Mouse (Mus musculus): ENCODE measurements around the gene Fbxl18. TPM values are rescaled to one million over a fixed set of nuclear protein-coding genes. Genes with fewer than 3 reads are reported as not detected.

Gene Fbxl18
- polyA plus RNA-seq, 2 experiments: 10.2 to 12.5 TPM

- Histone ChIP-seq H3K36me3 (ENCODE audit: control insufficient read depth, insufficient read depth, low read length) (no peaks in the 10 kb centered on the region), H3K4me3 (replicated peaks; ENCODE audit: low read length) (peak overlapping the region; percentile 41), H3K4me2 (replicated peaks; ENCODE audit: low read depth, low read length, severe bottlenecking) (peak overlapping the region; percentile 58), H3K27ac (replicated peaks; ENCODE audit: low read depth, low read length) (peak overlapping the region; percentile 58), H3K9me3 (ENCODE audit: control insufficient read depth, low read length) (no peaks in the 10 kb centered on the region), H3K4me1 (ENCODE audit: control insufficient read depth, insufficient read depth, low read length) (peaks cover 6% of the 10 kb centered on the region; the same call in 1 of the 2 replicates), H3K27me3 (ENCODE audit: control insufficient read depth, insufficient read depth, low read length) (no peaks in the 10 kb centered on the region), H3K9ac (ENCODE audit: low read depth, low read length, severe bottlenecking) (peak overlapping the region; percentile 60)
- WGBS: 4% methylated on average over 32 of the region's 35 CpGs
- DNase-seq (ENCODE audit: low spot score) (peak; percentile 63), ATAC-seq (ENCODE audit: low FRiP score, low read depth) (peak; percentile 42)
- 0 out of 2 replicates have a peak, but pooled peaks have one; percentile 44 for TF ChIP-seq POLR2A (IDR thresholded peaks at IDR 0.05; ENCODE audit: borderline replicate concordance, extremely low read depth, insufficient read depth, insufficient read length)
Measured at GRCm38 (mm10) chr5:142928749-142929399, 33.7 kb upstream of the Fbxl18 start.

- Histone ChIP-seq H3K4me3 (replicated peaks; ENCODE audit: low read length) (no peak overlapping the region), H3K9ac (ENCODE audit: low read depth, low read length, severe bottlenecking) (no peak overlapping the region), H3K27ac (replicated peaks; ENCODE audit: low read depth, low read length) (no peak overlapping the region), H3K27me3 (ENCODE audit: control insufficient read depth, insufficient read depth, low read length) (no peaks in the 10 kb centered on the region), H3K9me3 (ENCODE audit: control insufficient read depth, low read length) (no peaks in the 10 kb centered on the region), H3K4me1 (ENCODE audit: control insufficient read depth, insufficient read depth, low read length) (peaks cover 6% of the 10 kb centered on the region; the same call in 1 of the 2 replicates), H3K4me2 (replicated peaks; ENCODE audit: low read depth, low read length, severe bottlenecking) (no peak overlapping the region), H3K36me3 (ENCODE audit: control insufficient read depth, insufficient read depth, low read length) (no peaks in the 10 kb centered on the region)
- 95% methylated on average over 12 of the region's 12 CpGs for WGBS
- no peak for TF ChIP-seq POLR2A (IDR thresholded peaks at IDR 0.05; ENCODE audit: borderline replicate concordance, extremely low read depth, insufficient read depth, insufficient read length)
- ATAC-seq (ENCODE audit: low FRiP score, low read depth) (no peak), DNase-seq (ENCODE audit: low spot score) (no peak)
Measured at GRCm38 (mm10) chr5:142927341-142927930, 32.2 kb upstream of the Fbxl18 start.

GRCm38 (mm10) chr5:142926940-142927228 is 31.7 kb upstream of the Fbxl18 start:
- Histone ChIP-seq H3K9ac (ENCODE audit: low read depth, low read length, severe bottlenecking) (no peak overlapping the region), H3K36me3 (ENCODE audit: control insufficient read depth, insufficient read depth, low read length) (no peaks in the 10 kb centered on the region), H3K4me1 (ENCODE audit: control insufficient read depth, insufficient read depth, low read length) (peaks cover 6% of the 10 kb centered on the region; the same call in 1 of the 2 replicates), H3K4me2 (replicated peaks; ENCODE audit: low read depth, low read length, severe bottlenecking) (no peak overlapping the region), H3K27ac (replicated peaks; ENCODE audit: low read depth, low read length) (no peak overlapping the region), H3K4me3 (replicated peaks; ENCODE audit: low read length) (no peak overlapping the region), H3K9me3 (ENCODE audit: control insufficient read depth, low read length) (no peaks in the 10 kb centered on the region), H3K27me3 (ENCODE audit: control insufficient read depth, insufficient read depth, low read length) (no peaks in the 10 kb centered on the region)
- TF ChIP-seq POLR2A (IDR thresholded peaks at IDR 0.05; ENCODE audit: borderline replicate concordance, extremely low read depth, insufficient read depth, insufficient read length): no peak
- no peak for ATAC-seq (ENCODE audit: low FRiP score, low read depth)
- 41% methylated on average over 3 of the region's 3 CpGs for whole genome bisulfite sequencing
- no peak for DNase-seq (ENCODE audit: low spot score)

GRCm38 (mm10) chr5:142926204-142926939 is 31.2 kb upstream of the Fbxl18 start:
- no peak for ATAC-seq (ENCODE audit: low FRiP score, low read depth)
- TF ChIP-seq POLR2A (IDR thresholded peaks at IDR 0.05; ENCODE audit: borderline replicate concordance, extremely low read depth, insufficient read depth, insufficient read length): no peak
- Histone ChIP-seq H3K4me1 (ENCODE audit: control insufficient read depth, insufficient read depth, low read length) (peaks cover 6% of the 10 kb centered on the region; the same call in 1 of the 2 replicates), H3K36me3 (ENCODE audit: control insufficient read depth, insufficient read depth, low read length) (no peaks in the 10 kb centered on the region), H3K4me3 (replicated peaks; ENCODE audit: low read length) (no peak overlapping the region), H3K27ac (replicated peaks; ENCODE audit: low read depth, low read length) (no peak overlapping the region), H3K9ac (ENCODE audit: low read depth, low read length, severe bottlenecking) (no peak overlapping the region), H3K27me3 (ENCODE audit: control insufficient read depth, insufficient read depth, low read length) (no peaks in the 10 kb centered on the region), H3K4me2 (replicated peaks; ENCODE audit: low read depth, low read length, severe bottlenecking) (peak overlapping the region; percentile 13; the same call in 1 of the 2 replicates), H3K9me3 (ENCODE audit: control insufficient read depth, low read length) (no peaks in the 10 kb centered on the region)
- DNase-seq (ENCODE audit: low spot score): peak; percentile 51
- 14% methylated on average over 13 of the region's 13 CpGs for whole genome bisulfite sequencing

- no peak for TF ChIP-seq POLR2A (IDR thresholded peaks at IDR 0.05; ENCODE audit: borderline replicate concordance, extremely low read depth, insufficient read depth, insufficient read length)
- Histone ChIP-seq H3K4me3 (replicated peaks; ENCODE audit: low read length) (no peak overlapping the region), H3K4me2 (replicated peaks; ENCODE audit: low read depth, low read length, severe bottlenecking) (no peak overlapping the region), H3K9me3 (ENCODE audit: control insufficient read depth, low read length) (no peaks in the 10 kb centered on the region), H3K9ac (ENCODE audit: low read depth, low read length, severe bottlenecking) (no peak overlapping the region), H3K27ac (replicated peaks; ENCODE audit: low read depth, low read length) (no peak overlapping the region), H3K27me3 (ENCODE audit: control insufficient read depth, insufficient read depth, low read length) (no peaks in the 10 kb centered on the region), H3K4me1 (ENCODE audit: control insufficient read depth, insufficient read depth, low read length) (peaks cover 6% of the 10 kb centered on the region; the same call in 1 of the 2 replicates), H3K36me3 (ENCODE audit: control insufficient read depth, insufficient read depth, low read length) (no peaks in the 10 kb centered on the region)
- ATAC-seq (ENCODE audit: low FRiP score, low read depth) (no peak), DNase-seq (ENCODE audit: low spot score) (no peak)
- 85% methylated on average over 11 of the region's 12 CpGs for WGBS
Measured at GRCm38 (mm10) chr5:142924336-142924959, 29.2 kb upstream of the Fbxl18 start.

Measured in limb, embryonic 14.5 days (tissue).